Mouse (Mus musculus): ENCODE measurements around the gene Vamp2.
A peak's percentile ranks its signal among the peaks of the same experiment; 100 is the strongest.

Vamp2 gene

GRCm38 (mm10) chr11:69114621-69115020 is 26.3 kb downstream of the Vamp2 start:
- DNase-seq (ENCODE audit: low spot score) = no peak

- no peak for DNase-seq (ENCODE audit: low spot score)
Measured at GRCm38 (mm10) chr11:69116843-69117242, 28.6 kb downstream of the Vamp2 start.

- peak; percentile 51 for DNase-seq (ENCODE audit: low spot score)
Measured at GRCm38 (mm10) chr11:69117737-69118695, 29.7 kb downstream of the Vamp2 start.

- DNase-seq (ENCODE audit: low spot score) = peak; percentile 95
Measured at GRCm38 (mm10) chr11:69118765-69119164, 30.5 kb downstream of the Vamp2 start.

GRCm38 (mm10) chr11:69119446-69120155 is 31.3 kb downstream of the Vamp2 start:
- no peak for DNase-seq (ENCODE audit: low spot score)

GRCm38 (mm10) chr11:69120221-69121000 is 32.1 kb downstream of the Vamp2 start, which contains the start of gene Hes7:
Hes7 (plus strand) TSS chr11:69120404.
- no peak for DNase-seq (ENCODE audit: low spot score)

GRCm38 (mm10) chr11:69121001-69121740 is 32.9 kb downstream of the Vamp2 start:
- DNase-seq (ENCODE audit: low spot score) = no peak

GRCm38 (mm10) chr11:69121741-69122335 is 33.5 kb downstream of the Vamp2 start:
- no peak for DNase-seq (ENCODE audit: low spot score)

- DNase-seq (ENCODE audit: low spot score) = peak; percentile 85
Measured at GRCm38 (mm10) chr11:69122336-69122951, 34.2 kb downstream of the Vamp2 start, which contains the start of gene 9130213A22Rik. 9130213A22Rik (minus strand) TSS chr11:69122589.

- DNase-seq (ENCODE audit: low spot score) = peak; percentile 90
Measured at GRCm38 (mm10) chr11:69123056-69123692, 34.9 kb downstream of the Vamp2 start.

GRCm38 (mm10) chr11:69123693-69124497 is 35.6 kb downstream of the Vamp2 start:
- DNase-seq (ENCODE audit: low spot score) = peak; percentile 88

- peak; percentile 60 for DNase-seq (ENCODE audit: low spot score)
Measured at GRCm38 (mm10) chr11:69124498-69124847, 36.2 kb downstream of the Vamp2 start.

- peak; percentile 64 for DNase-seq (ENCODE audit: low spot score)
Measured at GRCm38 (mm10) chr11:69125041-69125851, 37.0 kb downstream of the Vamp2 start.

- no peak for DNase-seq (ENCODE audit: low spot score)
Measured at GRCm38 (mm10) chr11:69125852-69125918, 37.4 kb downstream of the Vamp2 start, which contains the start of gene Aloxe3. Aloxe3 (plus strand) TSS chr11:69125896.

GRCm38 (mm10) chr11:69125919-69126705 is 37.8 kb downstream of the Vamp2 start:
- no peak for DNase-seq (ENCODE audit: low spot score)

GRCm38 (mm10) chr11:69126706-69127095 is 38.4 kb downstream of the Vamp2 start:
- no peak for DNase-seq (ENCODE audit: low spot score)

- no peak for DNase-seq (ENCODE audit: low spot score)
Measured at GRCm38 (mm10) chr11:69128426-69129122, 40.3 kb downstream of the Vamp2 start.

- DNase-seq (ENCODE audit: low spot score) = no peak
Measured at GRCm38 (mm10) chr11:69133566-69133922, 45.3 kb downstream of the Vamp2 start.

Data from ovary, postnatal 14 days (tissue).